Mouse (Mus musculus) T-helper 1 cell (primary cell): ENCODE data around the gene Pars2.

Experiments used
- in situ Hi-C: fragments of 300-600 bp; cut with MboI, MseI; formaldehyde crosslinking; loops from one replicate; pipeline ENCODE4 v1.15.1; 2025; ENCODE audit warnings: high pct_unique_total_duplicates

Gene Pars2

DNA sequence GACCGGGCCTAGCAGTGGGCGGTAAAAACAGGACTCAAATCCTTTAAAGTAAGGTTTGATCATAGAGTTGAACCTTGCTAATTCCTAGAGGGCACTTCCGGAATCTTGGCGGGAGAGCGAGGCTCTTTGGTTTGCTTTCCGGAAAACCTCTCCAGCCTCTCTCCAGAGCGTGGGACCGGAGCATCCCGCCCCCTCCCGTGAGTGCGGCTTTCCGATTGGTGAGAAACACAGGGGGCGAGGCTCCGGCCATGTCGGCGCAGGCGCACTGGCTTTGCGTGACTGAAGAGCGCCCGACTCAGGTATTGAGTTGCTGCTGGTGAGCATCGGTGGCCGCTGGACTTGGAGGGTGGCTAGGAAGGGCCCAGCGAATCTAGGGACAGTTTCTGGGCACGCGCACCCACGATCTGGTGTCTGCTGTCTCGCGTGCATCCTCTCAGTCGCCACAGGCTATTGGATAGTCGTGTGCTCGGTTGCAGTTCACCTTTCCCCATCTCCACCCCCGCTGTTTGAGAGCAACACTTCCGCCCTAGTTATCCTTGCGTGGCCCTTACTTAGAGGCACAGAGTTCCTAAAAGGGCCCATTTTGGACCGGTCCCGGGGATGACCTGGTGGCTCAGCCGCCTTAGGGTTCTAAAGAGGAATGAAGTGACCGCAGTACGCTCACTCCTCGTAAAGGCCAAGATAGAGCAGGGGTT, at the start of gene Pars2:
Gene Pars2, plus strand, starts transcription at position 237 of the 695 bp plus-strand sequence.
- in situ Hi-C loops = no loop called here

- in situ Hi-C loops = no loop called here
Observed at GRCm38 (mm10) chr4:106606639-106607554, 44.0 kb upstream of the Pars2 start.

GRCm38 (mm10) chr4:106607905-106608304, 43.0 kb upstream of the Pars2 start:
- in situ Hi-C loops = no loop called here

GRCm38 (mm10) chr4:106613105-106613504, 37.8 kb upstream of the Pars2 start:
- in situ Hi-C loops = no loop called here

GRCm38 (mm10) chr4:106613560-106613959, 37.3 kb upstream of the Pars2 start:
- in situ Hi-C loops = no loop called here

DNA sequence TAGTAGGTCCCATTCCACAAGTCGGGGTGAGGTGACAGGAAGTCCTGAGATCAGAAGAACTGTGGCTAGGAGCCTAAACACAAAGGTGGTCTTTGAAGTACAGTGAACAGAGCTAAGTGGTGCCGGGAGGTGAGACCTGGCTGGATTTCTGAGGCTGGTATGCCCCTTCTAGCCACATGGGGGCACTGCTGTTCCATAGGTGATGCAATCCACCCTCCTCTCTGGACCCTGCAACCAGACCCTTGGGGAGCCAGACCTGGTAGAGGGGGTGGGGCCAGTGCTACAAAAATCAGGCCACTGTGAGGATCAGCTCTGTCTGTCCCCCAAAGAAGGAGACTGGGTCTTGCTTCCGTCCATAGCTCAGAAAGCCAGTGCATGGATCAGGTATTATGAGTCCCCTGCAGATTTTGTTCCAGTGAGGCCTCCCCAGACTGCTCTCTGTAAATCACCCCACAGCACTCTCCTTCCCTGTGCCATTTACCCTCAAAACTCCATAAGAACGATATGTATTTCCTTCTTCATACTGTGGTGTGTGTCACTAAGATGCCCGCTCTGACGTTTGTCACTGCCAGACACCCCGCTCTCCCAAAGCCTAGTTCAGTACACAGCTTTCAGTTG, 36.6 kb upstream of the Pars2 start:
- in situ Hi-C loops = no loop called here

DNA sequence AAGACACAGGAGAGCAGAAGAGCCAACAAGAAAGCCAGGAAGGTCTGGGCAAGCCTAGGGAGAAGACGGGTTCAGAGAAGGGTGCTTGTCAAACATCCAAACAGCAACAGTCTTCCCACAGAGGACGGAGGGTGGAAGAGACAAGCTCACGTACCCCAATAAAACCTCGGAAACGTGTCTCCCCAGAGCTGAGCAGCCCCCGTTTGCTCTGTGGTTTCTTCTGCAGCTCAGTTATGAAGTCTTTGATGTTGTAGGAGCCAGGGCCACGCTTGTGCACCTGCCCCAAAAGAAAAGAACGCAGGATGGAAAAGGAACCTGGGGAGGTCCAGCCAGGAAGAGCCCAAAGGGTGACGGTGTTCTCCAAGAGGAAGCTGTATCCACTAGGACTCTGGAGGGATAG, 36.0 kb upstream of the Pars2 start:
- in situ Hi-C loops = no loop called here

GRCm38 (mm10) chr4:106615637-106616036, 35.2 kb upstream of the Pars2 start:
- in situ Hi-C loops = no loop called here

GRCm38 (mm10) chr4:106617056-106617455, 33.8 kb upstream of the Pars2 start, which contains the start of gene Lexm:
Gene Lexm, minus strand, starts transcription at chr4:106617241.
- in situ Hi-C loops = no loop called here

GRCm38 (mm10) chr4:106618898-106619297, 32.0 kb upstream of the Pars2 start:
- in situ Hi-C loops = no loop called here

DNA sequence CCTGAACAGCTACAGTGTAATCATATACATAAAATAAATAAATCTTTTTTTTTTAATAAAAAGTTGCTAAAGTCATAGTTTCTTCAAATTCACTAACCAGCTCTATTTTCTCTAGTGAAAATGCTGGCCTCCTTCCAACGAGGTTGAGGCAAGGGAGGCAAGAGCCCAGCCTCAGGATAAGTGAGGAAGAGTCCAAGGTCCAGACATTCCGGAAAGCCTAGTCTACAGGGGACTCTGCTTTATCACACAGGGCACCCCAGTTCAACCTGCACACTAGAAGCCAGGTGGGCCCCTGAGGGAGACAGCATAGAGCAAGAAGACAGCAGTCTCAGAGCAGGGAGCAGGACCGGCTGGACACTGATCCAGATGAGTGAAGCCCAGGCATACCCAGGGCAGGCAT, 29.4 kb upstream of the Pars2 start:
- in situ Hi-C loops = no loop called here

DNA sequence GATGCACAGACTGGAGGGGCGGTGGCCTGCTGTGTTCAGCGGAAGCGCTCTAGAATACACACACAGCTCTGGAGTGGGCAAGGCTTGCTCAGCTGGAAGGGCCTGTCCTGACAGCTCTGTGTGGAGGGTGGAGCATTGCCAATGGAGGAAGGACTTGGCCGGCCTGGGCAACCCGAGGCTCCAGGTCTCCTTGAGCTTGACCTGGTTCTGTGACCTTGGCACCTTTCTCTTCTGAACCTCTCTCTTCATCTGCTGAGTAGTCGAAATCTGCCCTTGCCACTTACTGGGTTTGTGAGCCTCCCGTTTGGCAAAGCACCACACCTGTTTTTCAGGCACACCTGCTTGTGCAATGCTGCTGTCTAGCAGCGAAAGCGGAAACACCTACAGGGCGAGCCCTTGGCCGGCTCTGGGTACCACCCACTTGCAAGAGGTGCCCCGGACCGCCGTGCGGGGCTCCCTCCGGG, 28.8 kb upstream of the Pars2 start, which contains the start of gene Ttc22:
Gene Ttc22, plus strand, starts transcription at position 403 of the 464 bp plus-strand sequence.
- in situ Hi-C loops = no loop called here

- in situ Hi-C loops = no loop called here
Observed at GRCm38 (mm10) chr4:106622712-106623111, 28.2 kb upstream of the Pars2 start.

DNA sequence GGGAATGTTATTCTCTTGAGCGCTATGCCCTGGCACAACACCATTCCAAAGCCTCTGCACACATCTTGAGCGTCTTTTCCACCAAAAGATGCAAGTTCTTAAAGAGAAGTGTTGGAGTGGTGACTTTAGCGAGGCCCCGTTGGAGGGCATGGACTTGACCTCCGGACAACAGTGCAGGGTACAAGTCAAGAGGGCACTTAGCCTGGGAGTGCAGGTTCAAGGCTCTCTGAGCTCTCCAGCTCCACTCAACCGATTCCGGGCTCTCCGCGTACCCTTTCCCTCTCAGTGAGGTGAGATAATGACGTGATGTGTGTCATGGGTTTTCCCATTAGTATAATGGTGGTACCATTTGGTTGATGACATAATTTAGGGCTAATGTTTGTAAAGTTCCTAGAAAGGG, 26.6 kb upstream of the Pars2 start:
- in situ Hi-C loops = no loop called here

DNA sequence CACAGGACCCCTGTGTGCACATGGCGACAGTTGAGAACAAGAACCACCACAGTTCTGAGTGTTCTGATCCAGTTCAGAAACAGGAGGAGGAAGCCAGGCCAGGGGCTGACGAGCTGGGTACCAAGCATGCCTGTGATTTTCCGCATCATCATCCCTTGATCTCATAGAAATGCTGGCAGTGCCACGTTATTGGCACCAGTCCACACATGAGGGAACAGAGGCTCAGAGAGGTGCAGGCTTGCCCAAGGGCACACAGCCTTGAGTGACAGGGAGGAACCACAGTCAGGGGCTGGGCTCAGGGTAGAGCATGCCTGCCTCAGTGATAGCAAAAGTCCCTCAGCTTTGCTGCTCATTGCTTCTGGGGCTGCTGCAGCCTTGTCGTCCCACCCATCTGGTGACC, 23.1 kb upstream of the Pars2 start:
- in situ Hi-C loops = loop anchor here (5.0 kb wide), 1 partner anchor 79 kb away; no protein-coding TSS in a partner anchor

DNA sequence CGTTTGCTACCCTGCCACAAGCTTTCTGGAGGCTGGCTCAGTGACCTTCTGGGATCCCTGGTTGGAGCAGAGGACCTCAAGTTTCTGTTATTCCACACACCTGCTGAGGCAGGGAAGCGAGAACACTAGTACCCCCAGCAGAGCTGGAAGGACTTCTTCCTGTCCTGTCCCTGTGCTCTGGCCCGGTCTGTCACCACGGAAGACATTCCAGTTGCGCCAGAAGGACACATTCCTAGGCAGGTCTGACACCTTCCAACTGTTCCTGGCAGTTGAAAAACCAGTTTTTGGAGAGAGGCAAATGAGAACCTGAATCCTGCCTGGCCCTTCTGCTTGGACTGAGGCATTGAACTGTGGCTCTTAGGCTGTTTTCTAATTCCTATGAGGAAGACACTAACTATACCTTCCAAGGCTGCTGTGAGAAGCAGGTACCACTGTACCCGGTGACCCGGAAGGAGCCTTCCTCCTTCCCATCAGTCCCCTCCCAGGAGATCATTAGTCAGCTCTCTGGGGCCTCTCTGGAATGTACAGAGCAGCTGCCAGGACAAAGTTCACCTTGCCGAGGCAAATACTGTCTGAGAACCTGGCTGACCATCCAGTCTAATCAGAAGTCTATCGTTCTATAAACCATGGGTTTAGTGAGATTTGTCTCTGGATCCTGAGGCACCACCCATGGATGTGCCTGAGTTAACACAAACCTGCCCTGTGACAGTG, 22.1 kb upstream of the Pars2 start:
- in situ Hi-C loops = loop anchor here (5.0 kb wide), 1 partner anchor 78 kb away; no protein-coding TSS in a partner anchor

- in situ Hi-C loops = loop anchor here (5.0 kb wide), 1 partner anchor 78 kb away; no protein-coding TSS in a partner anchor
Observed at GRCm38 (mm10) chr4:106629374-106629773, 21.5 kb upstream of the Pars2 start.

DNA sequence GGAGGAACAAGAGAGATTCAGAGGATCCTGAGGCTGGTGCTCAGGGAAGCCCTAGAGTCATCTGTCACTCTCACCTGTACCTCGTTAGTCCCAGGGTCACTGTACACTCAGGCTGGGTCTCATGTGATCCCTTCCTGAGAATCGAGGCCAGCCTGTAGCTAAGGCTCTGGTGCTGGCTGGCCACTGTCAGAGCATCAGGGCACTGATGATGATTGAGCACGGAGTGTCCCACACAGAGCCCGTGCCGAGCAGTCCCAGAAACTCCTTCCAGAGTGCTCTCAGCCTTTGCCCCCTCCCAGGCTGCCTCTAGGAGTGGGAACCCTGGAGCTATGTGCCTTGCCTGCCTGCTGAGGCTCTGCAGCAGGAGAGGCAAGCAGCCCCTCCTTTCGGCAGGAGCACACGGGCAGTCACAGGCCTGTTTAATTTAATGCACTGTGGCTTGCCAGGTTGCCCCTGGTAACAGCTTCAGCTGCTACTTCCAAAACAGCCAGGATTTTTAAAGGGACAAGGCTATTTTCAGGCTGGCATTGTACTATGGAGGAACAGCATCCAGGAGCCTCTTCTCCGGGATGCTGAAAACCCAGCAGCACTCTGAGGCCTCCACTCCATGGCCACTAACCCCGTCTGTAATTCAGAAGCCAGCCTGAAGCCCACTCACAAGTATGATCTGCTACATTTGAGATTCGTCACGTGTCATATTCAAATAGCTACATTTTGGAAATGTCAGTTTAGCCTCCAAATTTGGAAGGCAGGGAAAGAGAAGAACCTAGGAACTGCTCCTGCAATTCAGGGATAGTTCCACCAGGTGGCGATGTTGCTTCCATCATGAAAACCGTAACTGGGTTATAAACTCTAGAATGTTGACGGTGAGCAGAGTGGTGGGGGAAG, 20.3 kb upstream of the Pars2 start:
- in situ Hi-C loops = no loop called here

GRCm38 (mm10) chr4:106632313-106632712, 18.6 kb upstream of the Pars2 start:
- in situ Hi-C loops = no loop called here
